Comparison of ENCODE assay signal across 23 mouse cellular contexts in genomic region chr1:69507513-69507912, GRCm38 (mm10).
DNase-seq lines count a peak whose midpoint lies in the region; ATAC-seq and TF ChIP-seq lines count a peak whose summit lies in the region.
"Had no signal": no experiment of that assay in that cellular context is flagged by ENCODE, and none has a peak within 500 bp of the region (broad histone marks: within the 10 kb centered on the region; RNA-seq: fewer than 3 reads in every experiment).

No protein-coding gene starts in this region.

- H3K4me1 ChIP-seq in G1E (ENCODE audit: insufficient read depth, low read depth, low read length), result peaks cover 60% of the 10 kb centered on the region
- H3K4me1 ChIP-seq in embryonic fibroblast, embryonic 13.5 days (ENCODE audit: control insufficient read depth, insufficient read depth, low read length), result peaks cover 3% of the 10 kb centered on the region; the same call in 1 of the 2 replicates
- H3K4me1 ChIP-seq in liver, embryonic 14.5 days (replicated peaks; ENCODE audit: control insufficient read depth in 2 of 2, insufficient read depth in 2 of 2, low read length in 1 of 2), result peaks cover 9 to 13% of the 10 kb centered on the region in 2 experiments
- H3K4me1 ChIP-seq: embryonic facial prominence, embryonic 15.5 days; forebrain, embryonic 12.5 days; heart, embryonic 15.5 days; hindbrain, embryonic 13.5 days had no signal

- TF ChIP-seq CTCF in G1E (IDR thresholded peaks at IDR 0.05; ENCODE audit: low read depth, low read length), result no peak
- no peak for TF ChIP-seq CTCF in embryonic fibroblast, embryonic 13.5 days (IDR thresholded peaks at IDR 0.05; ENCODE audit: borderline replicate concordance, insufficient read depth, low read length)
- TF ChIP-seq CTCF in liver, embryonic 14.5 days (IDR thresholded peaks at IDR 0.05; ENCODE audit: low read depth), result no peak

- TF ChIP-seq POLR2A in embryonic fibroblast, embryonic 13.5 days (IDR thresholded peaks at IDR 0.05; ENCODE audit: low read depth, low read length), result no peak

- WGBS in liver, embryonic 14.5 days (ENCODE audit: insufficient replicate concordance), result 17% methylated on average over 6 of the region's 6 CpGs

- H3K27me3 ChIP-seq in G1E (ENCODE audit: insufficient read depth, low read length), result no peaks in the 10 kb centered on the region
- H3K27me3 ChIP-seq in liver, embryonic 14.5 days (ENCODE audit: control insufficient read depth, insufficient read depth, low read length), result no peaks in the 10 kb centered on the region
- H3K27me3 ChIP-seq: embryonic facial prominence, embryonic 15.5 days; forebrain, embryonic 12.5 days; heart, embryonic 15.5 days; hindbrain, embryonic 13.5 days had no signal

- H3K4me3 ChIP-seq in G1E (ENCODE audit: low read depth, low read length), result no peak overlapping the region; the same call in 1 of the 2 replicates
- H3K4me3 ChIP-seq in embryonic fibroblast, embryonic 13.5 days (ENCODE audit: insufficient read depth, low read length), result no peak overlapping the region
- H3K4me3 ChIP-seq in liver, embryonic 14.5 days (ENCODE audit: insufficient read depth in 1 of 2, low read depth in 2 of 2, low read length in 2 of 2), result no peak overlapping the region
- H3K4me3 ChIP-seq: embryonic facial prominence, embryonic 15.5 days; forebrain, embryonic 12.5 days; heart, adult 2 months; heart, embryonic 15.5 days; hindbrain, embryonic 13.5 days had no signal

- peak; percentile 96 for ATAC-seq in G1E (ENCODE audit: extremely low read depth, insufficient number of reproducible peaks, low FRiP score, poor library complexity, severe bottlenecking)
- ATAC-seq in liver, embryonic 14.5 days (ENCODE audit: insufficient read depth), result peak; percentile 51; the same call in 1 of the 2 replicates
- ATAC-seq in megakaryocyte progenitor cell, adult 5-6 weeks (replicated peaks; ENCODE audit: poor library complexity), result peak; percentile 73
- ATAC-seq: forebrain, embryonic 16.5 days had no signal

- H3K9ac ChIP-seq in liver, embryonic 14.5 days (replicated peaks), result no peak overlapping the region
- H3K9ac ChIP-seq: embryonic facial prominence, embryonic 15.5 days; forebrain, embryonic 12.5 days; heart, embryonic 15.5 days; hindbrain, embryonic 13.5 days had no signal

- no peak overlapping the region for H3K4me2 ChIP-seq in liver, embryonic 14.5 days (ENCODE audit: low read depth)
- H3K4me2 ChIP-seq: embryonic facial prominence, embryonic 15.5 days; forebrain, embryonic 12.5 days; heart, embryonic 11.5 days; heart, embryonic 15.5 days; hindbrain, embryonic 13.5 days had no signal

- DNase-seq in G1E (ENCODE audit: low spot score) (peak; percentile 51), adipocyte (ENCODE audit: low spot score) (no peak)
- no peak for DNase-seq in liver, embryonic 14.5 days (ENCODE audit: low read depth in 3 of 3, low spot score in 3 of 3)
- no peak for DNase-seq in thymus, postnatal 14 days
- no peak for DNase-seq in urinary bladder, postnatal 14 days (ENCODE audit: low spot score)
- DNase-seq in layer of hippocampus, postnatal 10 days (ENCODE audit: low spot score in 2 of 2), result no peak
- DNase-seq: adrenal gland, adult 8-10 months; adrenal gland, postnatal 36 days; B cell, adult 2 months; cerebellum, adult 2 months; cerebellum, postnatal 10 days; embryo, embryonic 11 days; gastrocnemius, postnatal 10 days; heart, adult 2 months; heart, postnatal 14 days had no signal

- TF ChIP-seq EP300 in liver, embryonic 14.5 days (IDR thresholded peaks at IDR 0.05; ENCODE audit: low read depth), result peak; percentile 64

- H3K9me3 ChIP-seq in G1E (replicated peaks), result no peaks in the 10 kb centered on the region
- H3K9me3 ChIP-seq in liver, embryonic 14.5 days (ENCODE audit: control insufficient read depth, low read length), result no peaks in the 10 kb centered on the region
- H3K9me3 ChIP-seq: embryonic facial prominence, embryonic 15.5 days; forebrain, embryonic 12.5 days; heart, embryonic 15.5 days; hindbrain, embryonic 13.5 days had no signal

- peak overlapping the region; percentile 69 for H3K27ac ChIP-seq in embryonic fibroblast, embryonic 13.5 days (ENCODE audit: insufficient read depth, low read length)
- H3K27ac ChIP-seq in liver, embryonic 14.5 days, result no peak overlapping the region
- H3K27ac ChIP-seq: embryonic facial prominence, embryonic 15.5 days; forebrain, embryonic 12.5 days; heart, adult 2 months; heart, embryonic 15.5 days; hindbrain, embryonic 13.5 days had no signal

- no peaks in the 10 kb centered on the region for H3K36me3 ChIP-seq in G1E (replicated peaks)
- H3K36me3 ChIP-seq in liver, embryonic 14.5 days (replicated peaks; ENCODE audit: control insufficient read depth, insufficient read depth, low read depth), result no peaks in the 10 kb centered on the region
- H3K36me3 ChIP-seq: embryonic facial prominence, embryonic 15.5 days; forebrain, embryonic 12.5 days; heart, embryonic 15.5 days; hindbrain, embryonic 13.5 days had no signal
